Mouse (Mus musculus) C2C12 (cell line): ENCODE measurements around the gene Syk.

Experiments used
- CTCF ChIP-seq: IDR thresholded peaks from one replicate; pipeline ENCODE4 v1.5.1; 2011; ENCODE audit not compliant: control insufficient read depth, insufficient read depth, insufficient read length
- FOSL1 ChIP-seq: IDR thresholded peaks from one replicate; pipeline ENCODE4 v1.8.0; 2011; ENCODE audit warnings: mild to moderate bottlenecking, low read length; ENCODE audit not compliant: poor library complexity, insufficient read depth, severe bottlenecking
- MAX ChIP-seq: IDR thresholded peaks from one replicate; pipeline ENCODE4 v1.6.1; 2011; ENCODE audit warnings: mild to moderate bottlenecking, control low read depth
- MYOG ChIP-seq: IDR thresholded peaks from one replicate; pipeline ENCODE4 v1.6.1; 2011; ENCODE audit not compliant: control insufficient read depth, insufficient read length; ENCODE audit errors: extremely low read depth
- USF1 ChIP-seq: IDR thresholded peaks from one replicate; pipeline ENCODE4 v1.6.1; 2011; ENCODE audit warnings: low read depth, mild to moderate bottlenecking, control low read depth, moderate library complexity

GRCm38 (mm10) chr13:52654081-52654829 is 71.3 kb downstream of the Syk start:
- TF ChIP-seq CTCF (no peak), FOSL1 (no peak), MAX (no peak), MYOG (no peak), USF1 (no peak)
